Mouse (Mus musculus) cortical plate, adult 2 months (tissue): ENCODE measurements around the gene Fem1b. TPM values are rescaled to one million over a fixed set of nuclear protein-coding genes. Genes with fewer than 3 reads are reported as not detected.
"Not testable (repeated sequence)": the region's sequence is repeated elsewhere in the genome, so short reads cannot be mapped to it uniquely, and the experiment has no call there.

Source experiments
- H3K27ac ChIP-seq: fragments of 200-500 bp; 2 replicates; pipeline ENCODE4 v1.5.1; 2012; ENCODE audit warnings: low read length, control low read depth, inconsistent platforms; ENCODE audit not compliant: insufficient read depth
- H3K4me1 ChIP-seq: fragments of 200-500 bp; 2 replicates; pipeline ENCODE4 v1.6.1; 2011; ENCODE audit warnings: low read length; ENCODE audit not compliant: control insufficient read depth, insufficient read depth
- H3K4me3 ChIP-seq: fragments of 200-500 bp; 2 replicates; pipeline ENCODE4 v1.5.1; 2011; ENCODE audit warnings: mild to moderate bottlenecking, low read length, control low read depth; ENCODE audit not compliant: insufficient read depth
- CTCF ChIP-seq: fragments of 200-500 bp; IDR thresholded peaks from 2 replicates; pipeline ENCODE4 v1.5.1; 2011; ENCODE audit warnings: mild to moderate bottlenecking, control low read depth, low read length; ENCODE audit not compliant: insufficient read depth; ENCODE audit errors: extremely low read depth
- POLR2A ChIP-seq: fragments of 200-500 bp; IDR thresholded peaks from 2 replicates; pipeline ENCODE4 v1.6.1; 2011; ENCODE audit warnings: mild to moderate bottlenecking, low read length, control low read depth; ENCODE audit not compliant: insufficient read depth; ENCODE audit errors: extremely low read depth
- polyA plus RNA-seq: library from polyadenylated mRNA; depleted of rRNA; stranded (reverse); fragments of >200 nt; gene quantifications from 2 replicates; pipeline ENCODE4 v1.2.3, GENCODE M21; 2012

The Fem1b gene
- polyA plus RNA-seq, 1 experiment = 41.9 TPM

DNA sequence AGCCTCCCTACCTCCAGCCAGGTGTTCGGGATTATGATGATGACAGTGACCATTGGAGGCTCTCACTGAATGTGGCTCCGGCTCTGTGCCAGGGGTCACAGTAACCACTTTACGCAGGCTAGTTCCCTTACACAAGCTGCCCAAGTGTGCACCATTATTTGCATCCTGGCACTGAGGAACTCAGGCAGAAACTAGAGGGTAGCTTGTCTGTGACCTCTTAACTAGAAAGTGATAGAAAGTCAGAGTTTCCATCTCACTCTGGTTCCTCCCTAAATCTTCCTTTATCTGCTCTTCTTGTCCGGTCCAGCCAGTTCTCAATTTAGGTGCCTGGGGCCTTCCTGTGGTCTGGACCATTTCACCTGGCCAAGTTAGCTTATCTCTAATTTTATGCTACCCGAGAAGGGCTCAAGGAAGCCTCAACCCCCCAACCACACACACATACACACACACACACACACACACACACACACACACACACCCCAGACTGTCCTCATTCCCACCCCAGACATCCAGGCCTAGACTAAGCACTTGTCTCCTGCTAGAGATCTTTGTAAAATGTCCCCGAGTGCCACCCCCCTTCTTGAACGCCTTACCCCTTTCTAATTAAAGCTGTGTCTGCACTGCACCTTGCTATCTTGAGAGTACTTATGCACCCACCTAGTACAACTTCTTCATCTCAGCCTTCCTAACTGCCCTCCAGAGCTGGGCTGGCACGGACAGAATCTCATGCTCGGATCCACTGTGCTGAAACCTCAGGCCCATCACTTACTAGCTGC lies 4.8 kb upstream of the Fem1b start:
- Histone ChIP-seq H3K4me3 (no peak overlapping the region), H3K27ac (no peak overlapping the region), H3K4me1 (peaks cover 8% of the 10 kb centered on the region; the same call in 1 of the 2 replicates)
- TF ChIP-seq CTCF (no peak), POLR2A (no peak)

DNA sequence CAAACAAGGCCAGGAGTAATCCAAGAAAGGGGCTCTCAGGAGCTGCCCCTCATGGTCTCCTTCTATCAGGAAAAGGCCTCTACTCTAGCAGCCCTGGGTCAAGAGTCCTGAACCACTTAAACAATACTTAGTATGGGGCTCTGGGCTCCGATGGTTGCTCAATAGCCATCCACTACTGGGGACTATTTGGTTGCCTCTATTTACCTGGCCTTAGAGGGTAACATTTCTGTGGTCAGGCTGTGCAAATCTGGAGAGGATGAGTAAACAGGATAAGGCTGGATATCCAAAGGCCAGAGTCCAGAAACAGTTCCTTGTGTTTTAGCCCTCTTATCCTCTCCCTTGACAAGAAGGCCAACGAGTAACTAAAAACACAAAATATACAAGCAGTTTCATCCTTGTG lies 3.0 kb upstream of the Fem1b start:
- Histone ChIP-seq H3K27ac (no peak overlapping the region), H3K4me3 (no peak overlapping the region), H3K4me1 (peaks cover 8% of the 10 kb centered on the region; the same call in 1 of the 2 replicates)
- TF ChIP-seq POLR2A = no peak
- TF ChIP-seq CTCF = no peak

DNA sequence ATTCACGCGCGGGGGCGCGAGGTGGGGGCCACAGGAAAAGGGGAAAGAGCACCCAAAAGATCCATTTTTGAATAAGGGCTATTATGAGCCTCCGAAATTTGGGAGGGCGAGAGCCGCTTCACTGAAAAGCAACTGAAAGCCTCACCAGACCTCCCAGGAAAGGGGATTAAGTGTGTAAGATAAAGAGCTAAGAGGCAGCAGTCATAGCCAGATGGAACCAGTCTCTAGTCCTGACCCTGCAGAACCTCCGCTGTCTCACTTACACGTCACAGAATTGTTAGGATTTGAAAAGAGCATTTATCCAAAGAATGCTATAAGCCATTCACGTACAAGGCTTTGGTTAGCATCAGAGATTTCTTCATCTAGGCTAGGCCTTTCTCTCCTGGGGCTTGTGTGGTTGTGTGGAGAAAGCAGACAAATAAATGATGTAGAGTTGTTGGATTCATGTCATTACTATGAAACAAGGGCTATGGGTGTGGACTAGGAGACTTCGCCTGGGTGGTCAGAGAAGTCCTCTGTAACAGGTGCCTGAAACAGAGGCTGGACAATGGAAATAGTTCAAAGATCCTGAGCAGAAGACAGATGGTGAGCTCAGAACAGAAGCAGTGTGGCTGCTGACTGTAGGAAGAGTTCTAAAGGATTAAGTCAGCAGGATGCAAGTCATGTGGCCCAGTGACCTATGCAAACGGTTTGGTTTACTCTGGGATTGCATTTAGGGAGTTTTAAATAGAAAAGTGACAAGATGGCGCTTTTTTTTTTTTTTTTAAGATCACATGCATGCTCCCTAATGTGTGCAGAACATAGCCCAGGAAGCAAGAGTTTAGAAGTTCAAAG lies 699 bp upstream of the Fem1b start:
- peak overlapping the region; percentile 100 for H3K4me3 ChIP-seq
- H3K27ac ChIP-seq = peak overlapping the region; percentile 95
- no peak for TF ChIP-seq POLR2A
- no peak for TF ChIP-seq CTCF
- peaks cover 13% of the 10 kb centered on the region for H3K4me1 ChIP-seq

DNA sequence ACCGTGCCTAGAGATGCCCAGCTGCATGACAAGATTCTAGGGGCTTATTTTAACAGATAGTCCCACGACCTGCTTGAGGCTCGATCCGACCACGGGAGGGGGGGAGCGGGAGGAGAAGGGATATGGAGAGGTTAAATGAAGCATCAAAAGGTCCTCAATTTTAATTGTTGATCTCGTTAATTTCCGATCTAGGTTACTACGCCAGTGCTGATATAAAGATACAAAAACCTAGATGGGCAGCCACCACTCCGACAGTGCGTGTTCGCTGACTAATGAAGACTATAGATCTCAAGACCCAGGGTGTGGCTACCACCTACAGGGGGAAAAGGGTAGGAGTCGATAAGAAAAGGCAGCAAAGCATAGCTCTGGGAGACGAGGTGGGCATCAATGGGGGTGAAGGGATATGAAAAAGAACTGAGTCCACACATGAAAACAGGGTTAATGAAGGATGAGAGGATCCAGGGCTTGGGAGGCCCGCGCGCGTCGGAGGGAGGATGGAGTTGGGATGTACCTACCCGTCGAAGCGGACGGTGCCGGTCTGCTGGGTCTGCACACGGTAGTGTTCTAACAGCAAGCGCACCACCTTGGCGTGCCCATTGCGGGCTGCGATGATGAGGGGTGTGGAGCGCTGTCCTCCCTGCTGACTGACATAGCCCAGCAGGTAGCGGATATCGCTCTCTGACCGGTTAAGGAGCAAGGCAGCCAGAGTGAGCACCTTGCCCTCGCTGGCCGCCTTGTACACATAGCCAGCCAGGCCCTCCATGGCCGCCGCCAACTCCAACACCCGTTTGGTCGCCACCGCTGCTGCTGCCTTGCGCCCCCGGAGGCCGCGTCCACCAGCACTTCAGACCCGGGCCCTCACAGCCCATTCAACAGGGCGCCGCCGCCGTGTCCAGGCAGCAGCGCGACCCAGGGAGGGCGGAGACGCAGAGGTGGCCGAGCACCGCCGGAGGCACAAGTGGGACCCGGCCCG lies 905 bp downstream of the Fem1b start:
- peak overlapping the region; percentile 100 for H3K4me3 ChIP-seq
- peak overlapping the region; percentile 95 for H3K27ac ChIP-seq
- H3K4me1 ChIP-seq = peaks cover 11% of the 10 kb centered on the region
- peak; percentile 12; the same call in 1 of the 2 replicates for TF ChIP-seq CTCF
- TF ChIP-seq POLR2A = no peak

DNA sequence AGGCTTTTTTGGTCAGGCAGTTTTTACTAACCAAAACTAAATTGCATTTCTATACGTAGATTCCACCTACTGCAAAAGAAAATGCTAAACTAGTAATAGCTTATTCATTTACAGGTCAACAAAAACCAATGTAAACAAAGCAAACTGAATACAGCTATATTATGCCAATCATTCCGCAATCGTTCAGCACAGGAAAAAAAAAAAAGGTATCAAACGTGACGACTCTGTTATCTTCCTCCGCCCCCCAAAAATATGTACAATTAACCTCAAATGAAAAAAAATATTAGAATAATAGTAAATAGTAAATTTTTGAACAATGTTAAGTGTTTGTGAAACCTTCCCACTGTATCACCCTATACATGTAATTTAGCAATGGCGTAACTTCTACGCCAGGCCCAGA lies 1.6 kb downstream of the Fem1b start:
- Histone ChIP-seq H3K27ac (no peak overlapping the region), H3K4me1 (peaks cover 11% of the 10 kb centered on the region), H3K4me3 (peak overlapping the region; percentile 100)
- TF ChIP-seq CTCF (no peak), POLR2A (no peak)

DNA sequence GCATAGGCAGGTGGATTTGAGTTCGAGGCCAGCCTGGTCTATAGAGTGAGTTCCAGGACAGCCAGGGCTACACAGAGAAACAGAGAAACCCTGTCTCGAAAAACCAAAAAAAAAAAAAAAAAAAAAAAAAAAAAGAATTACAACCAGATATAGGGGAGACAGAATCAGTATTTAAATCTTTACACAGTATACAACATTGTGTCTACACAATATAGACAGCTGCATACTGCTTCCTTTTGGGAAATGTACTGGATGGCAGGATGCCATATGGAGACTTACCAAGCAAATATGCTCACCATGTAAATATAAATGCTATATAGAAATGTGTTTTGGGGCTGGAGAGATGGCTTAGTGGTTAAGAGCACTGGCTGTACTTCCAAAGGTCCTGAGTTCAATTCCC lies 12.5 kb downstream of the Fem1b start:
- H3K4me1 ChIP-seq, H3K27ac ChIP-seq, H3K4me3 ChIP-seq: not testable (repeated sequence)

DNA sequence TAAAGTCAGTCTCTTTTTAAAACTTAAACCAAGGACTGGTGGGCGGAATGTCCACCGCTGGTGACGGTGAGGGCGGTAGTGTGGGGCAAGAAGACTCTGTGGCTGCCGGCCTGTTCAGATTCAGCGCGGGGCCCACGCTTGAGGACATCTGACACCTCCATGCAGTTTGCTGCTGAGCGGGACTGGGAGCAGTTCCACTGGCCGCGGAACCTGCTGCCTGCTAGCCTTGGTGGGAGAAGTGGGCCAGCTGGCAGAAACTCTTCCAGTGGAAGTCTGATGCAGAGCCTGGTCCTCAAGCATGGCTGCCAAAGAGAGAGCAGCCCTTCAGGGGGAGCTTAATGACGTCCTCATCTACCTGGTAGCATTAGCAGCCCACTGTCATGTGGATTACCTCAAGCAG lies 21.9 kb downstream of the Fem1b start:
- H3K4me1 ChIP-seq = peaks cover 3% of the 10 kb centered on the region
- no peak overlapping the region for H3K4me3 ChIP-seq
- no peak for TF ChIP-seq POLR2A
- TF ChIP-seq CTCF = no peak
- H3K27ac ChIP-seq = no peak overlapping the region

DNA sequence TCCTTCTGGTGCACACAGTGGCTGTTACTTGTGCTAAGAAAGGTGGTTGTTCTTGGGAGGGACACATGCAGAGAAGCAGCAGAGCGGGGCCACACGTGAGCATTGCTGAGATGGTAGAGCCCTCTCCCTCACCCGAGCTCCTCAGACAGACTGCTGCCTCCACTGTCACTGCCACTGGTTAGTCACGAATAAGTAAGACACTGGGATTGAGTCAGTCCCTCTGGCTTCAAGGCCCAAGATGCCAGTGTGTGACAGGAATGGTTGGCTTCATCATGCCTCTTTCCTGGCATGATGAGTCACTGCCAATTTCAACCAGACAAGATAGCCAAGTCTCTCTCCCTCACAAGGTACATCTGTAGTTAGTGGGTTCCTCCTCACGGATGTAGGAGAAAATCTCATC lies 25.0 kb downstream of the Fem1b start:
- 0 out of 2 replicates have a peak, but pooled peaks have one; percentile 27 for TF ChIP-seq POLR2A
- no peak for TF ChIP-seq CTCF
- peaks cover 13% of the 10 kb centered on the region for H3K4me1 ChIP-seq
- no peak overlapping the region for H3K4me3 ChIP-seq
- H3K27ac ChIP-seq = peak overlapping the region; percentile 15; the same call in 1 of the 2 replicates

DNA sequence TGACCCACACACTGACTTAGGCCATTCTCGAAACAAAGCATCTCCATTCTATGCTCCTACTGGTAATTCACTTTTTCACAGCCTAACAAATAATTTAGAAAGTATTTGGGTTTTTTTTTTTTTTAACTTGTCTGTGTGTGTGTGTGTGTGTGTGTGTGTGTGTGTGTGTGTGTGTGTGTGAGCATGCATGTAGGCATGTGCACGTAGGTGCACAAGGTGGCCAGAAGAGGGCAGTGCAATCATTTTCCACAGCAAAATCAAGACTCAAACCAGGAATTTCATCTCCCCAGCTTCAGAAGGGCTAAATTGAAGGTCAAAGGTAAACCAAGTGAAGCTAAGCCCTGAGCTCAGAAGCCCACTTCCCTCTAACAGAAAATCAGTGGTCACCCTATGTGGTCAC lies 27.5 kb downstream of the Fem1b start:
- Histone ChIP-seq H3K27ac (peak overlapping the region; percentile 85), H3K4me1 (peaks cover 15% of the 10 kb centered on the region), H3K4me3 (no peak overlapping the region)
- TF ChIP-seq POLR2A (no peak), CTCF (peak; percentile 18; the same call in 1 of the 2 replicates)
